Mouse (Mus musculus) heart, postnatal 10 days (tissue): ENCODE data around the gene Defb19. TPM values are rescaled to one million over a fixed set of nuclear protein-coding genes. Genes with fewer than 3 reads are reported as not detected.

Experiments used
- DNase-seq, 2 experiments: peaks; one replicate each; pipeline ENCODE4 v3.0.0; 2021
- intact Hi-C: fragments of 180-260 bp; cut with DNase I; formaldehyde crosslinking; loops from one replicate; pipeline ENCODE4 v1.15.1; 2025
- total RNA-seq, 2 experiments: library from RNA; stranded (reverse); gene quantifications; 2 replicates each; pipeline ENCODE4 v1.2.3; 2021

Gene Defb19
- not detected for total RNA-seq

DNA sequence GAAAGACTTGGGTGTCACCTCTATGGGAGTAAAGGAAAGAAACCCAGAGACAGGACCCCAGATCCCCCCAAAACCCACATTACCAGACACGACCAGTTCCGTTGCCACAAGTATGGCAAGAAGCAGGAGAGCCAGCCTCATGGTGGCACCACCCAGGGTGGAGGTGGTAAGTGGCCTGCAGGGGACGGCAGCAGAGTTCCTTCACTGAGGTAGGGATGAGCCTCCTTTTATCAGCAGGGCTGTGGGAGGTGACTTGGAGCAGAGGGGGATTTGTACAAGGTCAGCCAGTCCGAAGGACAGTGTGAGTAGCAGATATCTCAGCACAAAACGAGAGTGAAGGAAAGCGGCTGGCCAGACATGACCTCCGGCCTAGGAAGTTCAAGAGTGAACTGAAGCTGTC lies at the start of gene Defb19:
Defb19 (minus strand) TSS at position 206 of the 400 bp plus-strand sequence.
- no peak for DNase-seq
- intact Hi-C loops: no loop called here

DNA sequence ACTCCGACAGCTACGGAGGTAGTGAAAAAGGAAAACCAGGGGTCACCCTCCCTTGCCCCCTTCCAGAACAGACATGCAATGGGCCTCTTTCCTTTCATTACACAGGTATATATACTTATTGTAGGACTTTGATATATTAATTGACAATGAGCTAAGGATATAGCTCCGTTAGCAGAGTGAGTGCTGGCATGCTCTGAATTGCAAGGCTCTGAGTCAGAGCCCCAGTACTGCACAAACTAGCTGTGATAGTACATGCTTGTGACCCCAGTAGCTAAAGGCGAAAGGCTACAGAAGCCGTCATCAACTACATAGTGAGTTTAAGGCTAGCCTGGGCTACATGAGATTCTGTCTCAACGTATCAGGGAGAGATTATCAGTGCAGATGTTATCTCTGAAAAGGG lies 49.8 kb upstream of the Defb19 start:
- no peak for DNase-seq
- intact Hi-C loops: no loop called here

DNA sequence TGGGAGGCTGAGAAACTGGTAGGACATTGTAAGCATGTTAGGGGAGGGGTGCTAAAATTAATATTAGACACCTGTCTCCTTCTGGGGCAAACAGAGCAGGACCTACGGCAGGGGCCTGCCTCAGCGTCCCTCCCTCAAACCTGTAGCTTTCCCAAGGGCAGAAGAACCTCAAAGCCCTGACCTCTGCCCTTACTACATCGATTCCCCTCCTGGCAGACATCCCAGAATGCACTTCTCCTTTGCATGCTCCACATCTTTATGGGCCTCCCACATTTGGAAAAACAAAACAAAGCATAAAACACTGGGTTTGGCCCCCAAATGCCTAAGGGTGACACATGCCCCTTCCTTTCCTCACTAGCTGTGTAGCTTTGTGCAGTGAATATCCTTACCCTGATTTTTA lies 49.1 kb upstream of the Defb19 start:
- no peak for DNase-seq
- intact Hi-C loops: no loop called here

DNA sequence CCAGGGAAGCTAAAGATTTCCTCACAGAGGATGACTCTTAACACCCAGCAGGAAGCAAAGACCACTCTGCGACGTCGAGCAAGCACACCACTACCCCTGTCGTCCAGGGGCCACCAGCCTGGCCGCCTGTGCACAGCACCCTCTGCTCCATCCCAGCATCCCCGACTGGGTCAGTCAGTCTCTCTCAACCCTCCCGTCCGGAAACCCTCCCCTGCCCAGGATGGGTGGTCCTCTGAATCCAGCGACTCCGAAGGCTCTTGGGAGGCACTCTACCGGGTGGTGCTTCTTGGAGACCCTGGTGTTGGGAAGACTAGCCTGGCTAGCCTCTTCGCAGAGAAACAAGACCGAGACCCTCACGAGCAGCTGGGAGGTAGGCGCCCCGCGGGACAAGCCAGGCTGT lies 48.0 kb upstream of the Defb19 start:
- DNase-seq: peak; percentile 37 to 51
- intact Hi-C loops: no loop called here

DNA sequence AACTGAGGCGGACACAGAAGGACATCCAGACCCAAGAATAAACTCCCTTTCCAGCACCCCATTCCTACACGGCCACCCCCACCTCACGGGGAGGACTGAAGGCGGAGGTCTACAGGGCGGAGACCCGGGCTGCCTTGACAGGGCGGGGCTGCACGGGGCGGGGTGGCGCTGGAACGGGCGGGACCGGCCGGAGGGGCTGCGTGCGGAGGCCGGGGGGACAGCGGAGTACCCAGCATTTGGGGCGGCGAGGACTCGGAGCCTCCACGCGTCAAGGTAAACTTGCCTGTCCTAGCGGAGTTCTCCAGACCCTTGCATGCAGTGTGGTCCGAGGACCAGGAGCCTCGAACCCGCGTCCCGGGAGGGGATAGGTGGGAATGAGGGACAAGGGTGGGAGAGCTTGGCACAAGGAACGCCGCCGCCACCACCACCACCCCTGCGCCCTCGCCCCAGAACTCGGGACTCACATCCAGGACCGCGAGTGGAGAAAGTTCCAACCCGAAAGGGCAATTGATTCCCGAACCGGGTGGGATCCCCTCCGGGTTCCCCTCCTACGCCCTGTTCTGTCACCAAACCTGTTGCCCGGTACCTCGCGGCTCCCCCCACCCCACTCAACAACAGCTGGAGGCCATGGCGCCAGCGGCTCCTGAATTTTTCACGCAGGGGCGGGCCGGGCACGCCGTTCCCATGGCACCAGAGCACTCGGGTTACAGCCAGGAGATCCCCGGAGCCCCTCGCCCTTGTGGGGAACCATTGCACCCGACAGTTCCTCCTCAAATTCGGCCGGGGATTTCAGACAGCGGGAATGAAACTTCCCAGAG lies 46.9 kb upstream of the Defb19 start, which contains the start of gene Rem1:
Rem1 (plus strand) TSS at position 178 of the 818 bp plus-strand sequence.
- peak; percentile 52 to 64 for DNase-seq
- intact Hi-C loops: no loop called here

DNA sequence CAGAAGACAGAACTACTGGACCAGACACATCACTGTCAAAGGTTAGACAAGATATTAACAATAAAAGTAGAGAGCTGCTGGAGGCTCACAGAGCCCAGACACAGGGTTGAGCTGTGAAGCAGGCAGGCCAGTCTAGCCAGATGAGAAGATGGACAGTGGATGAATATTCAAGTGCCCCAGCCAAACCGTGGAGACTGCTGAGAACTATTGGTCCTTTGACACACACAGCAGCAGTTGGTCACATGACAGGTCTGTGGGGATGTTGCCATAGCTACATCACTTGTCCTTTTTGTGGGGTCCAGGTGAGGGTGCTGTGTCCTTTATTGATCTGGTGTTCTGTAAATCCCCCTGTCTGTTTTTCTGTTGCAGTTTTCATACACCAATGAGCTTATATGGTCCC lies 45.1 kb upstream of the Defb19 start:
- no peak for DNase-seq
- intact Hi-C loops: no loop called here

DNA sequence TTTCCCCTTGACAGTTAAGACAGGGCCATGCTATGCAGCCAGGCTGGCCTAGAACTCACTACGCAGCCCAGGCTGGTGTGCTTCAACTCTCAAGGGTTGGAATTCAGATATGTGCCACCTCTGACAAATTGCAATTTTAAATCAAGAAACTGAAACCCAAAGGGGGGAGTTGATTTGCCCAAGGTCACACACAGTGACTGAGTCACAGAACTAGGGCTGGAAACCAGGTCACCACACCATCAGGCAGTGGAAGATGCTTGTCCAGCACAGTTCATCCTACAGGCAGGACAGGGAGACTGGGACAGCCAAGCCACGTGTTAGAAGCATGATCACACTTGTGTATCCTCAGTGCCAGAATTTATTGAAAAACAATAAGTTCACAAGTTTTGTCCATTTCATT lies 44.5 kb upstream of the Defb19 start:
- intact Hi-C loops: loop anchor here (5.0 kb wide), 1 partner anchor 208 kb away; the partner anchor contains the start of gene Bcl2l1
- no peak for DNase-seq

DNA sequence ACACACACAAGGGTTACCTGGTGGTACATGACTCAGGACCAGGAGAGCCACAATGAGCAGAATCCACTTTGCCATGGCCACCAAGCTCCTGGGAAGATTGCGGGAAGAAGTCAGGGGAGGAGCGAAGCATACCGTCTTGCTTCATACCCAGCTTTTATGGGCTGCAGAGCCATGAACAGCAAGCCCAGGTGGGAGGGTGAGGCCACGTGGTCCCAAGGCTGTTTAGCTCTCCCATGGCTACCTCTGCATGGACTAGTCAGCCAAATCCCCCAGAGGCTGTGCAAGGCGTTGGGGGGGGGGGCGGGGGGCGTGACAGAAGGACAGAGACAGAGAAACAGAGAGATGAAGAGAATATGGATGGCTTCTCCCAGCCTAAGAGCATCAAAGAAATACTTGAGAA lies 42.8 kb upstream of the Defb19 start, which contains the start of gene Defb25:
Defb25 (minus strand) TSS at position 101 of the 400 bp plus-strand sequence.
- intact Hi-C loops: loop anchor here (5.0 kb wide), 1 partner anchor 209 kb away; the partner anchor contains the start of gene Bcl2l1
- DNase-seq: no peak

DNA sequence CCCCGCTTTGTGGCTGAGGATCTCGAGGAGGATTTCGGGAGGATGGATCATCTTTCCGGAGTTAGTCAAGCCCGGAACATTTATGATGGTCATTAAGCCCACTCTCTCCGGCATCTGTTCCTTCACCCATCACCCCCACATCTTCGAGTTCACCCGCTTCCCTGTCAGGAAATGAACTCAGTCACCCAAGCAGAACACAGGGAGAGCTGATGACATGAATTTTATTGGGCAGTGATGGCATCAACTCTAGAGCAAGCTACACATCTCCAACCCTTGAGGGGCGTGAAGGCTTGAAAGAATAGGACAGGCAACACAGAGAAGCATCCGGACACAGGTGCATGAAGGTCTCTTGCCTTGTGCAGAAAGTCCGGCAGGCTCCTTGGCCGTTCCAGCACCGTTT lies 42.0 kb upstream of the Defb19 start:
- intact Hi-C loops: loop anchor here (5.0 kb wide), 1 partner anchor 210 kb away; the partner anchor contains the start of gene Bcl2l1
- DNase-seq: no peak

DNA sequence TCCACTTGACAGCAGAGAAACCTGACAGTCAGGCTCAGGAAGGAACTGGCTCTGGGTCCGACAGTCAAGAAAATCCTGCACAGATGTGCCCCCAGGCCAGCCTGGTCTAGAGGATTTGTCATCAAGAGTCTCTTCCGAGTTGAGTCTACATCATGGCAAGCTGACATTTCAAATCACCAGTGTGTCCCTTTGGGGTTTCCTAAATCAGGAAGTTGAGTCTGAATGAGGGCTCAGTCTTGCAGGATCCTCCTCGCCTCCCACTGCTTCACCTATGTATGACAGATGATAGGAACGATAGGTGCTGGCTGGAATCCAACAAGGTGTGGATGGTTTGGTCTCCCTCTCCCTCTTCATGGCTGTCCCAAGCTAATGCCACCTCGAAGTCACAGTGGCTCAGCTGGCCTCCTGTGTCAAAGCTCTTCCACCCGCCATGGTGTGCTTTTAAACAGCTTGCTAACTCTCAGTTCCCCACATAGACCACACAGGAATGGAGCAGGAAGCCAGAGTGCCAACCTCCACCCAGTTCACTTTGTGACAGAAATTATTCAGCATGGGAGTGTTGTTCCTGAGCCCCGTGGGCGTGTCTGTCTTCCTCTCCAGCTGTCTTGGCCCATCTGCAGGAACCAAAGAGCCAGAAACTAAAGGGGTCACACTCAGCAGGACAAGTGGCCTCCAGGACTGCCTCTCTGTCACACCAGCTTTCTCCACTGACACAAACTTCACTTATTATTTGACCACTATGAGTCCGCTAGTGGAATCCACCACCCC lies 40.4 kb upstream of the Defb19 start:
- intact Hi-C loops: loop anchor here (5.0 kb wide), 1 partner anchor 212 kb away; the partner anchor contains the start of gene Bcl2l1
- DNase-seq: peak in 1 of 2 experiments; percentile 31

DNA sequence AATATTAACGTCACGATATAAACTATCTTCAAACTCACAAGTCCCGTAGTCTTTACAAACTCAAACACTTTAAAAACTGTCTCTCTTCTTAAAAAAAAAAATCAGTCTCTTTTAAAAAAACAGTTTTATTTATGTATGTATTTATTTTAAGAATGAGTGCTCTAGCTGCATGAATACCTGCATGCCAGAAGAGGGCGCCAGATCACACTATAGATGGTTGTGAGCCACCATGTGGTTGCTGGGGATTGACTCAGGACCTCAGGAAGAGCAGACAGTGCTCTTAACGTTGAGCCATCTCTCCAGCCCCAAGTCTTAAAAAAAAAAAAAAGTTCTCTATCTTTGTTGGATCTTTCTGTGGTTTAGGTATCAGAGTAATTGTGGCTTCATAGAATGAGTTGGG lies 37.3 kb upstream of the Defb19 start:
- intact Hi-C loops: loop anchor here (5.0 kb wide), 1 partner anchor 60 kb away; no protein-coding TSS in a partner anchor
- no peak for DNase-seq

DNA sequence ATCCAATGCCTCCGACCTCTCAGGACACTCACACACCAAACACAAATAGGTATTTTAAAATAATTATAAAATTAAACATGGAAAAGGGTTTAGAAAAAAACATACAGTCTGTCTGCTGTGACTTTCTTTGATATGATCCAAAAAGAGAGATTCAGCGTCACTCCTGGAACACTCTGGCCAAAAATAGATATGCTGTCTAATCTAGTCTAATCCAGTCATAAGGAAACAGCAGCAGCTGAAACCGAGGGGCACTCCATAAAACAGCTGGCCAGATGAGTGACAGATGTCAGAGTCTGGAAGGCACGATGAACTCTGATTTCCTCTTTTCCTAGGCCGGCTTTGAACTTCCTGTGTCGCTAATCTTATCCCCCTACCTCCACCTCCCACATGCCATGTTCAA lies 36.4 kb upstream of the Defb19 start:
- intact Hi-C loops: loop anchor here (5.0 kb wide), 1 partner anchor 61 kb away; no protein-coding TSS in a partner anchor
- no peak for DNase-seq

DNA sequence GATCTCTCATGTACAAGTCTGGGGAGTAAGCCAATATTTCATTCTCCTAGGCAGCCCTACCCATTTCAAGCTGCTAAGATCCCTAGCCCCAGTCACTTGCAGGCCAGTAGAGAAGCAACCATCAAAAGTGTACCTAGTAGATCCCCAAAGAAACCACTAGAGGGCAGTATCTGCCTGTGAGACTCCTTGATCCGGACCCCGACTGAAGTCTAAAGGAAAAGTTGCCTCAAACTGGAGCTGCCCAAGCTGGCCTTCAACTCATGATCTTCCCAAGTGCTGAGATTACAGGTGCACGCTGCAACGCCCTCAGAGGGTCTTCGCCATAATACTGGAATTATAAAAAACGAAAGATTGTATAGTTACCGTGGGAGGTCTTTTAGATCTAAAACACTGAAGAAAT lies 35.5 kb upstream of the Defb19 start:
- DNase-seq: peak; percentile 78 to 81
- intact Hi-C loops: loop anchor here (1.0 to 5.0 kb wide), 2 partner anchors 42 to 62 kb away; no protein-coding TSS in a partner anchor

DNA sequence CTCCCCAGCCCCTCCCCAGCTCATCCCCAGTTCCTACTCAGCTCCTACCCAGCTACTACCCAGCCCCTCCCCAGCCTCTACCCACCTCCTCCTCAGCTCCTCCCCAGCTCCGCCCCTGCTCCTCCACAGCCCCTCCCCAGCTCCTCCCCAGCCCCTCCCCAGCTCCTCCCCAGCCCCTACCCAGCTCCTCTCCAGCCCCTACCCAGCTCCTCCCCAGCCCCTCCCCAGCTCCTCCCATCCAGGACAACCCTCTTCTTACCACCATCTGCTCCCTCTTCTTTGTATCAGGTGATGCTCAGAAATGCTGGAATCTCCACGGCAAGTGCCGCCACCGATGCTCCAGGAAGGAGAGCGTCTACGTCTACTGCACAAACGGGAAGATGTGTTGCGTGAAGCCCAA lies 32.1 kb upstream of the Defb19 start:
- intact Hi-C loops: no loop called here
- no peak for DNase-seq

DNA sequence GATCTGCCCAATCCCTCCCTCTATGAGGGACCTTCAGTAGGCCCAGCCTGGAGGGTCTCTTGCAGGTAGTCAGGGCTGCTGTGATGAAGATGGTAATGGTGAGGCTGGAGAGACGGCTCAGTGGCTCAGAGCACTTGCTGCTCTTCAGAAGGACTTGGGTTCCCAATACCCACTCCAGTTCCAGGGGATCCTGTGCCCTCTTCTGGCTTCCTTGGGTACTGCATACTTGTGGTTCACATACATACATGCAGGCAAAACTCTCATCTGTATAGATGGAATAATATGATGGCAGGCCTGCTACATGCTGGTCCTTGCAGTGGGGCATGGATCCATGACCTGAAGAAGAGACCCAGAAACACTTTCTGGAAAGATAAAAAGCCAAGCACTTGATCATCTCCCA lies 28.6 kb upstream of the Defb19 start:
- intact Hi-C loops: no loop called here
- no peak for DNase-seq

DNA sequence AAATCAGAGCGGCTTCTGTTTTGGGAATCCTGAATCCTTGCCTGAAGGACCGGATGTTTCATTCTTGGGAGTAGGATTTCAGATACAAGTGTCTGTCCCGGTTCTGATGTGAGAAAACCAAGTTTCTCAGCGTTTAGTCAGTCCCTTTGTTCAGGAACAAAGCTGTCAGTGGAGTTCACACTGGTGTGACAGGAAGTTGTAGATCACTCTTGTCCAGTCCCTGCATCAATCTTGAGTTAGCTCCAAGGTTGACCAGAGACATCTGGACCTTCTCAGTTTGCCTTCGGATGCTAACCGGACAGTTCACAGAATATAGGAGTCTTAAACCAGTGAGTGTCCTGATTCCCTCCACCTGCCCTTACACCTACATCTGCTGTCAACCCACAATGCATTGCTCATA lies 27.6 kb upstream of the Defb19 start:
- no peak for DNase-seq
- intact Hi-C loops: no loop called here

DNA sequence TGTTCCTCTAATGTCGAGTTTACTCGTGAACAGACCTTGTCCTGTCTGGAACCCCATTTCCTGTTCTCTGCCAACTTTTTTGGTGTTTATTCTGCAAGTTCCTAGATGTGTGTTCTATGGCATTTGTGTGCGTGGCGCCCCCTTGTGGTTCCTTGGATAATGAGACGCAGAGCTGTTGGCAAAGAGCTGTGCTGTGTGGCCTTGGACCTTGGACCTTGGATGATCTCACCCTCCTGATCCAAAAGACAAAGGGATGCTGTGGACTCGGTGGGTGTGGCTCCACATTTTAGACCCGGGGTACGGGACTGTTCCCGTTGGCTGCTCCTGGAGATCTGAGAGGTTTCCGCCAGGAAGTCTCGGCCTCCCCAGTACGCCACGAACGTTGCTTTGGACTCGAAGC lies 23.9 kb upstream of the Defb19 start, which contains the start of gene Defb36:
Defb36 (plus strand) TSS at position 271 of the 400 bp plus-strand sequence.
- intact Hi-C loops: loop anchor here (5.0 kb wide), 2 partner anchors 52 to 132 kb away; no protein-coding TSS in a partner anchor
- DNase-seq: peak; percentile 26 to 72

DNA sequence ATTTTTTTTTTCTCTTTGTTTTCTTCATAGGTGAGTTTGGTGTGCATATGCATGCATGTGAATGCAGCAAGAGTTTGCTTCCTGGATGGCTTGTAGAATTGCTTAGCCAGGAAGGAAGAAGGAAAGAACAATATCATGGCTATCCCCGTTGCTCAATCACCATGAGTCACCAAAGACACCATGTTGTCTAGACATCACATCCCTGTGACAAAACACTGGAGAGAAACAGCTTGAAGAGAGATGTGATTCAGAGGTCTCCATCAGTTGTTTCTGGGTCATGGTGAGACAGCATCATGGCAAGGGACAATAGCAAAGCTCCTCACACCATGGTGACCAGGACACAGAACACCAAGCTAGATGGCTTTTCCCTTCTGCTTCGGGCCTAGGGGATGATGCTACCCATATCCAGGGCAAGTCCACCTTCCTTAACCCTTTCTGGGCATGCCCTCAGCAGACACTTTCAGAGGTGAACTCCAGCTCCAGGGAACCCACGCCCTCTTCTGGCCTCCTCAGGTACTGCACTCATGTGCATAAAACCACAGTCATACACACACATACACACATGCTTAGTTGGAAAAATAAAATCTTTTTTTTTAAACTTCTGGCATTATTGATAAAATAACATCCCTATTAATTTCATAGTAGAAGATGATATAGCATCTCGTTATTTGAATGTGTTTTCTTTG lies 21.3 kb upstream of the Defb19 start:
- no peak for DNase-seq
- intact Hi-C loops: loop anchor here (5.0 kb wide), 2 partner anchors 49 to 129 kb away; no protein-coding TSS in a partner anchor

DNA sequence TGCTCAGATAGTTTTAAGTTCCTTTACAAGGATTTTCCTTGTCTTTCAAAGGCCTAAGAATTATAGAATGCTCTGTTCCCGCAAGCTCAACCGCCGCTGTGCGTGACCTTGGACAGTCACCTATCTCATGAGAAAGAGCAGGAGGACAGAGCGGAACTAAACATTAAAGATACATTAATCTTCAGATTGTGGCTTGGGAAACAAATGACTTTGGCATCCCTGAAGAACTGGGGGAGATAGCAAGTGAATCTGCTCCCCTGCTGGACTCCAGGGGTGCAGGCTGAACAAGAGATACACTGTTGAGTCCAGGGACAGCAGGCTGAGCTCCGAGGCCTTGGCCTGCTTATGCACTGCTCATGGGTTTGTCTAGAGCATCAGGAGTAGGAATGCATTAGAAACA lies 20.0 kb upstream of the Defb19 start:
- intact Hi-C loops: loop anchor here (5.0 kb wide), 2 partner anchors 48 to 128 kb away; no protein-coding TSS in a partner anchor
- no peak for DNase-seq

DNA sequence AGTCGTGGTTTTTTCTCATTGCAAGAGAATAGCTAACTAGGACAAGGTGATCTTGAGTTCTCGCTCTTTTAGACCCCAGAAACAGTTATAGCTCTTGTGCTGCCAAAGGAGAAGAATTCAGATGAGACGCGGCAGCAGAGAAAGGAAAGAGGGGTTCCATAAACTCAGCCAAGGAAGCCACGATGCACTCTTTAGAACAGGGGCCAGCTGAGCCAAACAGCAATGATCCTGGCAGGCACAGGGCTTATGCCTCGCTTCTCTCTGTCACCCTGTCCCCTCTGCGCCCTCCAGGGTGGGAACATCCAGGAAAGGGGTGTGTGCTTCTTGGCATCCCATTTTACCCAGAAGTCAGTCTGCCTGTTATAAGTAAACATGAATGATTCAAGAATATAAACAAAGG lies 19.2 kb upstream of the Defb19 start, which contains the start of gene Defb45:
Defb45 (minus strand) TSS at position 101 of the 400 bp plus-strand sequence.
- intact Hi-C loops: no loop called here
- DNase-seq: no peak
